Mouse (Mus musculus): Measurements from ENCODE around the gene Nsfl1c. TPM values are rescaled to one million over a fixed set of nuclear protein-coding genes. Genes with fewer than 3 reads are reported as not detected.

Gene Nsfl1c
- polyA plus RNA-seq, 2 experiments = 53.2 to 64.6 TPM

- WGBS (ENCODE audit: insufficient replicate concordance) = 2% methylated on average over 21 of the region's 21 CpGs
- Histone ChIP-seq H3K4me2 (ENCODE audit: low read depth) (peak overlapping the region; percentile 79), H3K9ac (replicated peaks) (peak overlapping the region; percentile 79), H3K27ac (peak overlapping the region; percentile 28; the same call in 1 of the 2 replicates), H3K4me1 (replicated peaks; ENCODE audit: control insufficient read depth in 2 of 2, insufficient read depth in 2 of 2, low read length in 1 of 2) (peaks cover 10 to 25% of the 10 kb centered on the region in 2 experiments), H3K36me3 (replicated peaks; ENCODE audit: control insufficient read depth, insufficient read depth, low read depth) (peaks cover 3% of the 10 kb centered on the region; the same call in 1 of the 2 replicates), H3K9me3 (ENCODE audit: control insufficient read depth, low read length) (no peaks in the 10 kb centered on the region), H3K27me3 (ENCODE audit: control insufficient read depth, insufficient read depth, low read length) (no peaks in the 10 kb centered on the region), H3K4me3 (ENCODE audit: insufficient read depth in 1 of 2, low read depth in 2 of 2, low read length in 2 of 2) (peak overlapping the region; percentile 66 to 82)
- DNase-seq (ENCODE audit: low read depth in 3 of 3, low spot score in 3 of 3) = no peak
- no peak for TF ChIP-seq EP300 (IDR thresholded peaks at IDR 0.05; ENCODE audit: low read depth)
- no peak for TF ChIP-seq CTCF (IDR thresholded peaks at IDR 0.05; ENCODE audit: low read depth)
- ATAC-seq (ENCODE audit: insufficient read depth) = no peak
Observed at GRCm38 (mm10) chr2:151543063-151543895, 49.3 kb downstream of the Nsfl1c start.

- Histone ChIP-seq H3K27ac (no peak overlapping the region), H3K27me3 (ENCODE audit: control insufficient read depth, insufficient read depth, low read length) (no peaks in the 10 kb centered on the region), H3K4me1 (replicated peaks; ENCODE audit: control insufficient read depth in 2 of 2, insufficient read depth in 2 of 2, low read length in 1 of 2) (peaks cover 10 to 25% of the 10 kb centered on the region in 2 experiments), H3K36me3 (replicated peaks; ENCODE audit: control insufficient read depth, insufficient read depth, low read depth) (peaks cover 3% of the 10 kb centered on the region), H3K9me3 (ENCODE audit: control insufficient read depth, low read length) (no peaks in the 10 kb centered on the region), H3K9ac (replicated peaks) (no peak overlapping the region), H3K4me3 (ENCODE audit: insufficient read depth in 1 of 2, low read depth in 2 of 2, low read length in 2 of 2) (no peak overlapping the region), H3K4me2 (ENCODE audit: low read depth) (peak overlapping the region; percentile 31)
- DNase-seq (ENCODE audit: low read depth in 3 of 3, low spot score in 3 of 3) (no peak), ATAC-seq (ENCODE audit: insufficient read depth) (no peak)
- TF ChIP-seq EP300 (IDR thresholded peaks at IDR 0.05; ENCODE audit: low read depth) (no peak), CTCF (IDR thresholded peaks at IDR 0.05; ENCODE audit: low read depth) (no peak)
- 62% methylated on average over 6 of the region's 6 CpGs for WGBS (ENCODE audit: insufficient replicate concordance)
Observed at GRCm38 (mm10) chr2:151544673-151545072, 50.7 kb downstream of the Nsfl1c start.

- Histone ChIP-seq H3K27me3 (ENCODE audit: control insufficient read depth, insufficient read depth, low read length) (no peaks in the 10 kb centered on the region), H3K4me2 (ENCODE audit: low read depth) (no peak overlapping the region), H3K9ac (replicated peaks) (no peak overlapping the region), H3K4me3 (ENCODE audit: insufficient read depth in 1 of 2, low read depth in 2 of 2, low read length in 2 of 2) (no peak overlapping the region), H3K27ac (no peak overlapping the region), H3K4me1 (replicated peaks; ENCODE audit: control insufficient read depth in 2 of 2, insufficient read depth in 2 of 2, low read length in 1 of 2) (peaks cover 7 to 22% of the 10 kb centered on the region in 2 experiments), H3K9me3 (ENCODE audit: control insufficient read depth, low read length) (no peaks in the 10 kb centered on the region), H3K36me3 (replicated peaks; ENCODE audit: control insufficient read depth, insufficient read depth, low read depth) (peaks cover 3% of the 10 kb centered on the region)
- 53% methylated on average over 4 of the region's 4 CpGs for WGBS (ENCODE audit: insufficient replicate concordance)
- ATAC-seq (ENCODE audit: insufficient read depth) (no peak), DNase-seq (ENCODE audit: low read depth in 3 of 3, low spot score in 3 of 3) (no peak)
- TF ChIP-seq CTCF (IDR thresholded peaks at IDR 0.05; ENCODE audit: low read depth) (no peak), EP300 (IDR thresholded peaks at IDR 0.05; ENCODE audit: low read depth) (no peak)
Observed at GRCm38 (mm10) chr2:151546571-151546970, 52.6 kb downstream of the Nsfl1c start.

- Histone ChIP-seq H3K4me1 (replicated peaks; ENCODE audit: control insufficient read depth in 2 of 2, insufficient read depth in 2 of 2, low read length in 1 of 2) (peaks cover 0 to 6% of the 10 kb centered on the region in 2 experiments; a peak in 2 of 4 replicates), H3K9ac (replicated peaks) (no peak overlapping the region), H3K4me3 (ENCODE audit: insufficient read depth in 1 of 2, low read depth in 2 of 2, low read length in 2 of 2) (no peak overlapping the region), H3K4me2 (ENCODE audit: low read depth) (no peak overlapping the region), H3K9me3 (ENCODE audit: control insufficient read depth, low read length) (no peaks in the 10 kb centered on the region), H3K27me3 (ENCODE audit: control insufficient read depth, insufficient read depth, low read length) (no peaks in the 10 kb centered on the region), H3K36me3 (replicated peaks; ENCODE audit: control insufficient read depth, insufficient read depth, low read depth) (peaks cover 6% of the 10 kb centered on the region), H3K27ac (no peak overlapping the region)
- no peak for ATAC-seq (ENCODE audit: insufficient read depth)
- WGBS (ENCODE audit: insufficient replicate concordance) = 72% methylated on average over 3 of the region's 3 CpGs
- TF ChIP-seq EP300 (IDR thresholded peaks at IDR 0.05; ENCODE audit: low read depth) (no peak), CTCF (IDR thresholded peaks at IDR 0.05; ENCODE audit: low read depth) (no peak)
- DNase-seq (ENCODE audit: low read depth in 3 of 3, low spot score in 3 of 3) = no peak
Observed at GRCm38 (mm10) chr2:151549615-151550121, 55.7 kb downstream of the Nsfl1c start.

Other genes starting within 250 kb of the Nsfl1c start
- gene 4921509C19Rik, start 18.0 kb upstream of the Nsfl1c start, polyA plus RNA-seq (2012; rRNA removed) = not detected in 2 replicates
- gene 4921509C19Rik, start 18.0 kb upstream of the Nsfl1c start, polyA plus RNA-seq (2014; fragmentation: Nextera tagmentation; extraction: Ambion mirVana) = not detected in 2 replicates
- gene Fkbp1a, start 48.3 kb downstream of the Nsfl1c start, polyA plus RNA-seq (2012; rRNA removed) = 30.5 and 36.5 TPM in 2 replicates
- gene Fkbp1a, start 48.3 kb downstream of the Nsfl1c start, polyA plus RNA-seq (2014; fragmentation: Nextera tagmentation; extraction: Ambion mirVana) = 128 and 140 TPM in 2 replicates
- gene Sdcbp2, start 78.4 kb downstream of the Nsfl1c start, polyA plus RNA-seq (2012; rRNA removed) = 0.22 and 0.29 TPM in 2 replicates
- 0.06 and 0.13 TPM in 2 replicates for gene Sdcbp2, start 78.4 kb downstream of the Nsfl1c start, polyA plus RNA-seq (2014; fragmentation: Nextera tagmentation; extraction: Ambion mirVana)
- gene Snph, start 138.4 kb downstream of the Nsfl1c start, polyA plus RNA-seq (2012; rRNA removed) = 0.01 and 0.02 TPM in 2 replicates
- gene Snph, start 138.4 kb downstream of the Nsfl1c start, polyA plus RNA-seq (2014; fragmentation: Nextera tagmentation; extraction: Ambion mirVana) = not detected in 2 replicates
- not detected in 2 replicates for gene Rad21l, start 174.4 kb downstream of the Nsfl1c start, polyA plus RNA-seq (2012; rRNA removed)
- gene Rad21l, start 174.4 kb downstream of the Nsfl1c start, polyA plus RNA-seq (2014; fragmentation: Nextera tagmentation; extraction: Ambion mirVana) = not detected in 2 replicates
- 0.02 TPM in 1 of 2 replicates, not detected in the other for gene Tmem74b, start 207.8 kb downstream of the Nsfl1c start, polyA plus RNA-seq (2012; rRNA removed)
- 0.06 TPM in 1 of 2 replicates, not detected in the other for gene Tmem74b, start 207.8 kb downstream of the Nsfl1c start, polyA plus RNA-seq (2014; fragmentation: Nextera tagmentation; extraction: Ambion mirVana)